In the genomic region with DNA sequence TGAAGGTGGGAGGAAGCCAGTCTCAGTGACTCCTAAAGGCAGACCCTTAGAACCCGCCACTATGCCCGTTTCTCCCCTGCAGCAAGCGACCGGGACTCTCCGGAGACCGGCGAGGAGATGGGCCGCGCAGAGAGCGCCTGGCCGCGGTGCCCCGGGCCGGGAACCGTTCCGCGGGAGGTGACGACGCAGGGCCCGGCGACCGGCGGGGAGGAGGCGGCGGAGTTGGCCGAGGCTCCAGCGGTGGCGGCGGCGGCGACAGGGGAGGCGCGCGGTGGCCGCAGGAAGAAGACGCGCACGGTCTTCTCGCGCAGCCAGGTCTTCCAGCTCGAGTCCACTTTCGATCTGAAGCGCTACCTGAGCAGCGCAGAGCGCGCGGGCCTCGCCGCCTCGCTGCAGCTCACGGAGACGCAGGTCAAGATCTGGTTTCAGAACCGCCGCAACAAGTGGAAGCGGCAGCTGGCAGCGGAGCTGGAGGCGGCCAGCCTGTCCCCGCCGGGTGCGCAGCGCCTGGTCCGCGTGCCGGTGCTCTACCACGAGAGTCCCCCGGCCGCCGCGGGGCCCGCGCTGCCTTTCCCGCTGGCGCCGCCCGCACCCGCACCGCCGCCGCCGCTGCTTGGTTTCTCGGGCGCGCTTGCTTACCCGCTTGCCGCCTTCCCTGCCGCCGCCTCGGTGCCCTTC, we compare ENCODE assay signal across 10 mouse cellular contexts. TPM values are rescaled to one million over a fixed set of nuclear protein-coding genes. Genes with fewer than 3 reads are reported as not detected.
DNase-seq lines count a peak whose midpoint lies in the region; ATAC-seq and TF ChIP-seq lines count a peak whose summit lies in the region.
"Had no signal": no experiment of that assay in that cellular context is flagged by ENCODE, and none has a peak within 500 bp of the region (broad histone marks: within the 10 kb centered on the region; RNA-seq: fewer than 3 reads in every experiment).

No protein-coding gene starts in this region.

- H3K9ac ChIP-seq in ES-Bruce4 (ENCODE audit: low read depth, poor library complexity, severe bottlenecking): peak overlapping the region; percentile 58
- no peak overlapping the region for H3K9ac ChIP-seq in forebrain, postnatal 0 days
- H3K9ac ChIP-seq in liver, embryonic 16.5 days (ENCODE audit: low read depth, low read length): no peak overlapping the region

- peak overlapping the region; percentile 45 for H3K4me3 ChIP-seq in ES-Bruce4 (ENCODE audit: low read depth, low read length)
- peak overlapping the region; percentile 17; the same call in 1 of the 2 replicates for H3K4me3 ChIP-seq in forebrain, postnatal 0 days (ENCODE audit: low read depth, low read length)
- H3K4me3 ChIP-seq in liver, embryonic 16.5 days (ENCODE audit: low read depth, low read length): peak overlapping the region; percentile 31
- H3K4me3 ChIP-seq: myocyte had no signal

- H3K27me3 ChIP-seq in ES-Bruce4 (ENCODE audit: control insufficient read depth, insufficient read depth, low read length, poor library complexity, severe bottlenecking): peaks cover 38% of the 10 kb centered on the region
- peaks cover 94% of the 10 kb centered on the region for H3K27me3 ChIP-seq in forebrain, postnatal 0 days (ENCODE audit: insufficient read depth, low read length)
- peaks cover 98% of the 10 kb centered on the region for H3K27me3 ChIP-seq in liver, embryonic 16.5 days (ENCODE audit: control insufficient read depth, insufficient read depth, low read depth, low read length)

- WGBS in forebrain, postnatal 0 days: 1% methylated on average over 62 of the region's 88 CpGs
- WGBS in liver, embryonic 16.5 days (ENCODE audit: insufficient replicate concordance): under 1% methylated on average over 86 of the region's 88 CpGs

- no peak for TF ChIP-seq POLR2A in ES-Bruce4 (IDR thresholded peaks at IDR 0.05; ENCODE audit: insufficient read depth, low read length)

- no peaks in the 10 kb centered on the region for H3K36me3 ChIP-seq in ES-Bruce4 (ENCODE audit: control insufficient read depth, insufficient read depth, low read length, poor library complexity, severe bottlenecking)
- no peaks in the 10 kb centered on the region for H3K36me3 ChIP-seq in forebrain, postnatal 0 days (ENCODE audit: insufficient read depth)
- no peaks in the 10 kb centered on the region for H3K36me3 ChIP-seq in liver, embryonic 16.5 days (ENCODE audit: control insufficient read depth, insufficient read depth)

- H3K4me2 ChIP-seq in forebrain, postnatal 0 days (ENCODE audit: low read depth): peak overlapping the region; percentile 44
- H3K4me2 ChIP-seq in liver, embryonic 16.5 days (ENCODE audit: low read depth, low read length): peak overlapping the region; percentile 32

- H3K27ac ChIP-seq in ES-Bruce4 (ENCODE audit: insufficient read depth, low read length): no peak overlapping the region
- H3K27ac ChIP-seq in forebrain, postnatal 0 days (ENCODE audit: low read depth, low read length): no peak overlapping the region
- H3K27ac ChIP-seq in liver, embryonic 16.5 days (ENCODE audit: low read length): no peak overlapping the region

- H3K4me1 ChIP-seq in ES-Bruce4 (ENCODE audit: control insufficient read depth, insufficient read depth, low read length): no peaks in the 10 kb centered on the region
- H3K4me1 ChIP-seq in forebrain, postnatal 0 days (ENCODE audit: insufficient read depth): no peaks in the 10 kb centered on the region
- peaks cover 3% of the 10 kb centered on the region; the same call in 1 of the 2 replicates for H3K4me1 ChIP-seq in liver, embryonic 16.5 days (ENCODE audit: control insufficient read depth, low read depth, low read length)

- H3K9me3 ChIP-seq in ES-Bruce4 (replicated peaks; ENCODE audit: control insufficient read depth, insufficient read depth, low read length, poor library complexity, severe bottlenecking): no peaks in the 10 kb centered on the region
- no peaks in the 10 kb centered on the region for H3K9me3 ChIP-seq in forebrain, postnatal 0 days (ENCODE audit: low read length)
- no peaks in the 10 kb centered on the region for H3K9me3 ChIP-seq in liver, embryonic 16.5 days (replicated peaks; ENCODE audit: control insufficient read depth, low read length)

- no peak for TF ChIP-seq EP300 in ES-Bruce4 (IDR thresholded peaks at IDR 0.05; ENCODE audit: insufficient read depth, low read depth, low read length)

- no peak for ATAC-seq in forebrain, postnatal 0 days
- no peak for ATAC-seq in liver, embryonic 16.5 days (ENCODE audit: low read depth)

- DNase-seq in embryo, embryonic 10 days (ENCODE audit: low spot score): peak; percentile 55
- DNase-seq in embryo, embryonic 10.5 days (ENCODE audit: low spot score): no peak
- no peak for DNase-seq in forebrain, postnatal 0 days
- no peak for DNase-seq in MN1 (ENCODE audit: low spot score)
- DNase-seq in cerebellum, adult 18-20 months: no peak
- DNase-seq in cerebellum, adult 9-11 months: no peak

- no peak for TF ChIP-seq CTCF in ES-Bruce4 (IDR thresholded peaks at IDR 0.05; ENCODE audit: low read depth, low read length)
- no peak for TF ChIP-seq CTCF in forebrain, postnatal 0 days (IDR thresholded peaks at IDR 0.05; ENCODE audit: low read depth)

RNA-seq across cellular contexts. Expression of gene Hmx1, which starts 2.9 kb away (rescaled TPM):
- not detected in 2 replicates for polyA plus RNA-seq in ES-Bruce4 (2011; ENCODE audit: insufficient read depth, insufficient read length, low read depth, missing spikeins)
- total RNA-seq in forebrain, postnatal 0 days (2014; rRNA removed): 1.1 TPM in 1 of 2 replicates, not detected in the other
- not detected in 2 replicates for polyA plus RNA-seq in forebrain, postnatal 0 days (2015; fragmentation: Nextera tagmentation; extraction: Ambion mirVana)
- polyA plus RNA-seq in liver, embryonic 16.5 days (2015; fragmentation: Nextera tagmentation; extraction: Ambion mirVana): not detected in 2 replicates
- polyA plus RNA-seq: cortical plate, adult 2 months; myocyte had no signal
